Mouse (Mus musculus) kidney, adult 18-20 months (tissue): Measurements from ENCODE around the gene Stxbp3.

Experiments
- DNase-seq: peaks from one replicate; pipeline ENCODE4 v3.0.0; 2021

Stxbp3 gene

GRCm38 (mm10) chr3:108795554-108796299, 44.6 kb downstream of the Stxbp3 start:
- no peak for DNase-seq

DNA sequence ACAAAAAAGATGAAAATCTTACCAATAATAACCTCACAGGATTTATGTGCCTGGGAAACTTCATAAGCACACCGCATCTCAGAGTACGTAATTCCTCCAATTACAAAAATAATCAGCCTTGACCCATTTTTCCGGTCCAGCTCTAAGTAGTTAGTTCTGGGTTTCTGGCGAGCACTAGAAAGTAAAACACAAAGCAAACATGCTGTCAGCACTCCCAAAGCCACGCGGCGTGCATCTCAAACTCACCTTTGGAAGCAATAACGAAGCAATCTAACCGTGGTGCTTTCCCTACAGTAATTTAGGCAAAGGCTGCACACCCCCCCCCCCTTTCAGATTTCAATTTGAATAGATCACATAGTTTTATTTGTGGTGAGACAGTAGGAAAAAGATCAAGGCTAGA, 45.5 kb downstream of the Stxbp3 start:
- no peak for DNase-seq

- DNase-seq: no peak
These were observed 47.9 kb downstream of the Stxbp3 start for GRCm38 (mm10) chr3:108792420-108792819.

DNA sequence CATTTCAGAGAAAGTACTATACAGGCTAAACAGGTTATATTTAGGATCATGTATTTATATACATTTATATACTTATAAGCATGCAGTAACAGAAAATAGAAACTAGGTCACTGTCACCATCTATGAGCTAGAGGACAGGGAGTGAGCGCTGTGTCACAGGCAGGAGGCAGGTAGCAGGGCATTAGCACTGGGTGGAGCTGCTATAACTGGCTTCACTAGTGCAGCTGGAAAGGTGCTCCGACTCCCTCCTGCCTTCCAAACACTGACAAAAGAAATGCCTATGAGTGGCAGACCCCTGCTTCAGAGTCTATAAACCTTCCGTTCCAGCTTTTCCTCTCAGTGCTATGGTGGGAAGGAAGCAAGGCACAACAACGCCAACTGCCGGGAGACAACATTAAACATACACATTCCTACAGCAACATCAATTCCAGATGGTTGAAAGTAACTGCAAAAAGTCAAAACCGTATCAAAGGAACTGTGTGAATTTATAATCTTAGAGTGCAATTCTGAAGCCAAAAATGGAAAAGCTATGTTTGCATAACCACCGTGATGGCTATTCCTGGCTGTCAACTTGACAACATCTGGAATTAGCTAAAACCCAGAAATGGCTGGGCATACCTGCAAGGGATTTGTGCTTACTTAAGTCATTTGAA, 49.1 kb downstream of the Stxbp3 start:
- no peak for DNase-seq

DNA sequence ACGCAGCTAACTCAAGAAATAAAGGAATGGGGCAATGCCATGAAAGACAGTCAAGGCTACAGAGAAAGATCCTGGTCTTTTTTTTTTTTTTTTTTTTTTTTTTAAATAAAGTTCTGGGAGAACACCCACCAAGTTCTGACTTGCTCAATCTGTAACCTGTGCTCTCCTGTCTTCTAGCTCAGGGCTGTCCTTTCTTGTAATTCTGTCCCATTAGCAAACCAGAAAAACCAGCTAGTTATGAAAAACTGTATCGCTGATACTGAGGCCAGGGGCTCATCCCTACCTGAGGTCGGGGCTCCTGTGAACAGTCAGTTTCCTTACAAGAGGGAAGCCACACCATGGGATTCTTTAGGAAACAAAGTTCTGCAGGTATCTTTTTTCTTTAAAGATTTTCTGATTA, 49.8 kb downstream of the Stxbp3 start:
- DNase-seq: no peak

- no peak for DNase-seq
These were observed 51.0 kb downstream of the Stxbp3 start for GRCm38 (mm10) chr3:108789299-108789698.

- DNase-seq: peak; percentile 13
These were observed 51.9 kb downstream of the Stxbp3 start for GRCm38 (mm10) chr3:108788455-108788794.

GRCm38 (mm10) chr3:108787754-108788454, 52.4 kb downstream of the Stxbp3 start:
- DNase-seq: no peak

DNA sequence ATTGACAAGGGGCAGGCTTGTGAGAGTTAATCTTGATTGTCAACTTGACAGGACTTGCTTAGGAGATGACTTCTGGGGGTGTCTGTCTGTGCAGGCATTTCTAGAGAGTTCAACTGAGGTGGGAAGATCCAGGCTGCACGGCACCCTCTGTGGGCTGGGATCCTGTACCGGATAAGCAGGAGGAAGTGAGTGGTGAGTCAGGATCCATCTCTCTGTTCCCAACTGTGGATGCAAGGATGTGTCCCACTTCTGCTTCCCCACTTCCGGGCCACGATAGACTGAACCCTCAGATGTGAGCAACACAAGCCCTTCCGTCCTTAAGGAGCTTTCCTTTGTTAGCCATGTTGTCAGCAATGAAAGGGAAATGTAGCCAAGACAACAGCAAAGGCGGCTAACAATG, 53.8 kb downstream of the Stxbp3 start:
- DNase-seq: no peak

- no peak for DNase-seq
These were observed 57.9 kb downstream of the Stxbp3 start for GRCm38 (mm10) chr3:108782364-108782895.

GRCm38 (mm10) chr3:108781884-108782270, 58.4 kb downstream of the Stxbp3 start:
- DNase-seq: no peak

GRCm38 (mm10) chr3:108781238-108781883, 59.0 kb downstream of the Stxbp3 start:
- DNase-seq: no peak

GRCm38 (mm10) chr3:108778761-108779540, 61.4 kb downstream of the Stxbp3 start:
- DNase-seq: no peak

GRCm38 (mm10) chr3:108772811-108773210, 67.5 kb downstream of the Stxbp3 start:
- DNase-seq: no peak

- no peak for DNase-seq
These were observed 68.1 kb downstream of the Stxbp3 start for GRCm38 (mm10) chr3:108772211-108772610.

DNA sequence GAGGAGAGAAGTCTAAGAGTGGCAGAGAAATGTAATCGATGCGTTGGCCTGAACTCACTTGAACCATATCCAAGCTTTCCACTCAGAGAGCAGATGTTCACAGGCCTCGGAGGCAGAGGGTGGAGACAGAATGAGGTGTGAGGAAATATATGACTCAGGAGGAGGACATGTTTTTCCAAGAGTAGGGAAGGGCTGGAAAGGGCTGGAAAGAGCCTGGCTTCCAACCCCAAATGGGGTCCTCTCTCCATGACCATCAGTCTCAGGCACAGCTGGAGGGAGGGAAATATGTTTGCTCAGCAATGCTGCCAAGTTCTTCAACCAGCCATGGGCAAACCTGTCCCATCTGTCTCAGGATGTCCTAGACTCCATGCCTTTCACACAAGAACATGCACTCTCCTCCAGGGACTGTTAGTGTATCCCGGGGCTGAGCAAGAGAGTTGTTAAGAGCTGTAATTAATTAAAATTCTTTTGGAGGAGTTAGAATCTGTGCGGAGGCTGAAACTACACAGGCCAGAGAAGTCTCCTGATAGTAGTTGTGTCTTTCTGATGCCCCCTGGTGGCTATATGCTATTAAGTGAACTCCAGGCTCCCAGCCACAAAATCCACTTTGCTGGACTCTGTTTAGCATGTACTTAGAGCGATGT, 69.5 kb downstream of the Stxbp3 start:
- DNase-seq: peak; percentile 64

DNA sequence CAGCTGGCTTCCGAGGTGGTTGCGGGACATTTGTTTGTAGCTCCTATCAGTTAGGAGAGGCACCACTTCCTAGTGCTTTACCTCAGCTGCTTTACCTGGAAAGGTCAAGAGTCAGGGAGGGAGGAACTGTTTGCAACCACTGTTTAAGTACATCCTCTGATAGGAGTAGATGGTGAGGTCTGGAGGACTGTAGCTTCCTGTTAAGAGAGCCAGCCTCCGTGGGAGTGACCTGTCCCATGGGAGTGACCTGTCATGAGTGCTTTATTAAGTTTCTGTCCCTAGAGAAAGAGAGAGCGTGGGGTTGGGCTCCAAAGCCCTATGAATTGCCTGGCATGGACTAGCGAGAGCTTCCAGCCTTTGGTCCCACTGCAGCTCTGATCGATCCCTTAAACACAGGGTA, 70.8 kb downstream of the Stxbp3 start:
- DNase-seq: no peak

GRCm38 (mm10) chr3:108767416-108767815, 72.9 kb downstream of the Stxbp3 start:
- DNase-seq: no peak

DNA sequence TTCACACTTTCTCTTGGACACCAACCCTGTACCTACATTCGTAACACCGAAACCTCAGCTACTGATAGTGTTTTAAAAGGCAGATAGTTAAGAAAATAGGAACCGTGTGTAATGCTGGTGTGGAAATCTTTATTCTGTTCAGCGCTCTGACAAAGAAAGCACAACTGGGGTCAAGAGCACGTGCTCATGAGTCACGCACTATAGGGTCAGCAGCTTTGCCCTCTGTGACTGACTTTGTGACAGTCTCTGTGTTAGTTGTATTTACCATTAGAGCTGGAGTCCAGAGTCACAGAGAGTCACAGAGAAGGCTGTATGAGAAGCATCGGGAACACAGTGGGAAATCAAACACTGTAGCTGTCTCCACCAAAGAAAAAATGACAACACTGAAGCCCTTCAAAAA, 73.4 kb downstream of the Stxbp3 start:
- no peak for DNase-seq

DNA sequence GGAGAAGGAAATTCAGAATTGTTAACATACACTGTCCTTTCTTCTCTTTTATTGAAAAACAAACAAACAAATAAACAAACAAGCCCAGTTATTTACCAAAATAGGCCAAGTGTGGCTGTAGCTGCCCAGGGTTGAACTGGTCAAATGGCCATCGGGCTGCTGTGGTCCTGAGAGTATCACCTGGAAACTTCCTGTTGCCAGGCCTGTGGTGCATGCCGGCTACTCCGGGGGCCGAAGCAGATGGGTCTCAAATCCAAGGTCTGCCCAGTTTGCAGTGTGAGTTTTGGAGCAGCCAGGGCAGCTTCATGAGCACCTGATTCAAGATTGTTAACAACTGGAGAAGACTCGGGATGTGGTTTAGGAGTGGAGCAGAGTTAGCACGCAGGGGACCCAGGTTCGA, 74.8 kb downstream of the Stxbp3 start:
- DNase-seq: no peak

GRCm38 (mm10) chr3:108764976-108765375, 75.3 kb downstream of the Stxbp3 start:
- no peak for DNase-seq

DNA sequence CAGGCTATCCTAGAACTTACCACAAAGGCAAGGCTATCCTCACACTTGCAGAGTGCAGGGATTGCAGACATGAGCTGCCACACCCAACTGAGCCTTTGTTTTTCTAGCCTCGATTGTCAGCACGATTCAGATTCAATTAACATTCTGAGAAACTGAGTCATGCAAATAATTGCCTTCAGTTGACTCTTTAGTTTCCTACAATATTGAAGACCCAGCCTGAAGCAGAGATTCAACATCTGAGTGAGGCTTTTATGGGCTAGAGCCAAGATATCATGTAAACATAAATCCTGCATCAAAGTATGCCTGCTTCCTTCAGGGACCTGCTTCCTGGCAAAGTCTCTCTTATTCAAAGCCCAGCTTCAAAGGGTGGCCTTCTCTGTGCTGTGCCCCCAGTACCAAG, 76.6 kb downstream of the Stxbp3 start:
- no peak for DNase-seq
